Mouse (Mus musculus) midbrain, embryonic 10.5 days (tissue): ENCODE measurements around the gene Slc39a13. TPM values are rescaled to one million over a fixed set of nuclear protein-coding genes. Genes with fewer than 3 reads are reported as not detected.
A peak's percentile ranks its signal among the peaks of the same experiment; 100 is the strongest.

Source experiments
- DNase-seq: peaks from one replicate; pipeline ENCODE4 v3.0.0-alpha.2; 2017; ENCODE audit warnings: low spot score
- H3K27ac ChIP-seq: fragments of 300-500 bp; sonication (generic); replicated peaks from 2 replicates; pipeline ENCODE4 v1.5.1; 2016; ENCODE audit warnings: mild to moderate bottlenecking
- H3K27me3 ChIP-seq: fragments of 300-500 bp; sonication (generic); 2 replicates; pipeline ENCODE4 v1.6.1; 2016; ENCODE audit warnings: low read depth, mild to moderate bottlenecking; ENCODE audit not compliant: poor library complexity, severe bottlenecking
- H3K36me3 ChIP-seq: fragments of 300-500 bp; sonication (generic); 2 replicates; pipeline ENCODE4 v1.6.1; 2016; ENCODE audit warnings: mild to moderate bottlenecking, moderate library complexity
- H3K4me1 ChIP-seq: fragments of 300-500 bp; sonication (generic); 2 replicates; pipeline ENCODE4 v1.6.1; 2016
- H3K4me3 ChIP-seq: fragments of 300-500 bp; sonication (generic); 2 replicates; pipeline ENCODE4 v1.5.1; 2016; ENCODE audit warnings: mild to moderate bottlenecking, moderate library complexity
- H3K9me3 ChIP-seq: fragments of 300-500 bp; sonication (generic); replicated peaks from 2 replicates; pipeline ENCODE4 v1.6.1; 2016; ENCODE audit warnings: mild to moderate bottlenecking
- WGBS: fragments of 180-500 bp; shearing (Covaris S2); methylation state at CpG from one replicate; pipeline ENCODE4 v1.1.7; 2016; 5-methylcytosine and 5-hydroxymethylcytosine counted together
- polyA plus RNA-seq: library from polyadenylated mRNA; unstranded; fragments of >200 nt; fragmentation: Nextera tagmentation; extraction: Ambion mirVana; gene quantifications from 2 replicates; pipeline ENCODE4 v1.2.1, GENCODE M21; 2016

Gene Slc39a13
- polyA plus RNA-seq, 1 experiment from 2014 or later = 20.5 TPM

- H3K9me3 ChIP-seq = no peaks in the 10 kb centered on the region
- WGBS = 81% methylated on average over 6 of the region's 6 CpGs
- no peak for DNase-seq
- no peaks in the 10 kb centered on the region for H3K36me3 ChIP-seq
- no peak overlapping the region for H3K4me3 ChIP-seq
- peaks cover 7% of the 10 kb centered on the region for H3K4me1 ChIP-seq
- peaks cover 1% of the 10 kb centered on the region; the same call in 1 of the 2 replicates for H3K27me3 ChIP-seq
- no peak overlapping the region for H3K27ac ChIP-seq
These were observed 40.2 kb upstream of the Slc39a13 start for GRCm38 (mm10) chr2:91110429-91110828.

- Histone ChIP-seq H3K27ac (no peak overlapping the region), H3K36me3 (no peaks in the 10 kb centered on the region), H3K27me3 (no peaks in the 10 kb centered on the region), H3K9me3 (no peaks in the 10 kb centered on the region), H3K4me3 (no peak overlapping the region), H3K4me1 (peaks cover 2% of the 10 kb centered on the region)
- 91% methylated on average over 5 of the region's 5 CpGs for WGBS
- no peak for DNase-seq
These were observed 39.7 kb upstream of the Slc39a13 start for GRCm38 (mm10) chr2:91109807-91110385.

- 90% methylated on average over 5 of the region's 5 CpGs for WGBS
- H3K27me3 ChIP-seq = no peaks in the 10 kb centered on the region
These were observed 39.0 kb upstream of the Slc39a13 start for GRCm38 (mm10) chr2:91109241-91109640.

GRCm38 (mm10) chr2:91108156-91108555 is 37.9 kb upstream of the Slc39a13 start:
- DNase-seq = no peak
- Histone ChIP-seq H3K27me3 (no peaks in the 10 kb centered on the region), H3K9me3 (no peaks in the 10 kb centered on the region), H3K4me3 (no peak overlapping the region), H3K4me1 (no peaks in the 10 kb centered on the region), H3K27ac (no peak overlapping the region), H3K36me3 (no peaks in the 10 kb centered on the region)
- 85% methylated on average over 3 of the region's 3 CpGs for WGBS

More at GRCm38 (mm10) chr2:91109241-91109640, 39.0 kb upstream of the Slc39a13 start:
- Histone ChIP-seq H3K9me3 (no peaks in the 10 kb centered on the region), H3K36me3 (no peaks in the 10 kb centered on the region), H3K4me1 (no peaks in the 10 kb centered on the region), H3K27ac (no peak overlapping the region), H3K4me3 (no peak overlapping the region)
- DNase-seq = no peak

GRCm38 (mm10) chr2:91101124-91101740 is 31.0 kb upstream of the Slc39a13 start:
- WGBS = 18% methylated on average over 7 of the region's 7 CpGs
- DNase-seq = peak; percentile 87
- H3K9me3 ChIP-seq = no peaks in the 10 kb centered on the region
- no peaks in the 10 kb centered on the region for H3K27me3 ChIP-seq
- H3K36me3 ChIP-seq = no peaks in the 10 kb centered on the region
- no peak overlapping the region for H3K4me3 ChIP-seq
- H3K4me1 ChIP-seq = peaks cover 9% of the 10 kb centered on the region
- H3K27ac ChIP-seq = no peak overlapping the region

GRCm38 (mm10) chr2:91098156-91098555 is 27.9 kb upstream of the Slc39a13 start:
- no peaks in the 10 kb centered on the region for H3K27me3 ChIP-seq
- no peak for DNase-seq
- H3K4me3 ChIP-seq = no peak overlapping the region
- H3K27ac ChIP-seq = no peak overlapping the region
- H3K9me3 ChIP-seq = no peaks in the 10 kb centered on the region
- WGBS = 83% methylated on average over 2 of the region's 2 CpGs
- H3K36me3 ChIP-seq = no peaks in the 10 kb centered on the region
- H3K4me1 ChIP-seq = peaks cover 9% of the 10 kb centered on the region

- Histone ChIP-seq H3K4me1 (peaks cover 9% of the 10 kb centered on the region), H3K36me3 (no peaks in the 10 kb centered on the region), H3K4me3 (no peak overlapping the region), H3K27ac (0 out of 2 replicates have a peak overlapping the region, but pooled peaks have one; percentile 24), H3K9me3 (no peaks in the 10 kb centered on the region), H3K27me3 (no peaks in the 10 kb centered on the region)
- no peak for DNase-seq
- WGBS = 88% methylated on average over 10 of the region's 10 CpGs
These were observed 26.8 kb upstream of the Slc39a13 start for GRCm38 (mm10) chr2:91097015-91097414.

- Histone ChIP-seq H3K4me3 (no peak overlapping the region), H3K27ac (no peak overlapping the region), H3K27me3 (no peaks in the 10 kb centered on the region), H3K36me3 (no peaks in the 10 kb centered on the region), H3K4me1 (peaks cover 9% of the 10 kb centered on the region), H3K9me3 (no peaks in the 10 kb centered on the region)
- WGBS = 68% methylated on average over 14 of the region's 14 CpGs
- DNase-seq = no peak
These were observed 26.3 kb upstream of the Slc39a13 start for GRCm38 (mm10) chr2:91096524-91096923.

- 79% methylated on average over 6 of the region's 6 CpGs for WGBS
- Histone ChIP-seq H3K9me3 (no peaks in the 10 kb centered on the region), H3K36me3 (no peaks in the 10 kb centered on the region), H3K27me3 (no peaks in the 10 kb centered on the region), H3K4me1 (peaks cover 8% of the 10 kb centered on the region), H3K27ac (no peak overlapping the region), H3K4me3 (no peak overlapping the region)
- no peak for DNase-seq
These were observed 20.6 kb upstream of the Slc39a13 start for GRCm38 (mm10) chr2:91090827-91091226.

- whole genome bisulfite sequencing = 83% methylated on average over 6 of the region's 6 CpGs
- Histone ChIP-seq H3K27ac (no peak overlapping the region), H3K9me3 (no peaks in the 10 kb centered on the region), H3K4me1 (peaks cover 9% of the 10 kb centered on the region), H3K36me3 (no peaks in the 10 kb centered on the region), H3K4me3 (no peak overlapping the region), H3K27me3 (no peaks in the 10 kb centered on the region)
- no peak for DNase-seq
These were observed 20.0 kb upstream of the Slc39a13 start for GRCm38 (mm10) chr2:91090208-91090607.

GRCm38 (mm10) chr2:91088987-91089386 is 18.8 kb upstream of the Slc39a13 start:
- H3K4me3 ChIP-seq = no peak overlapping the region
- 85% methylated on average over 9 of the region's 9 CpGs for WGBS
- no peaks in the 10 kb centered on the region for H3K36me3 ChIP-seq
- DNase-seq = no peak
- no peaks in the 10 kb centered on the region for H3K9me3 ChIP-seq
- no peaks in the 10 kb centered on the region for H3K27me3 ChIP-seq
- peaks cover 9% of the 10 kb centered on the region for H3K4me1 ChIP-seq
- H3K27ac ChIP-seq = no peak overlapping the region

- DNase-seq = no peak
- Histone ChIP-seq H3K27ac (no peak overlapping the region), H3K9me3 (no peaks in the 10 kb centered on the region), H3K27me3 (no peaks in the 10 kb centered on the region), H3K4me1 (peaks cover 9% of the 10 kb centered on the region), H3K4me3 (no peak overlapping the region), H3K36me3 (no peaks in the 10 kb centered on the region)
- WGBS = 89% methylated on average over 9 of the region's 9 CpGs
These were observed 17.2 kb upstream of the Slc39a13 start for GRCm38 (mm10) chr2:91087453-91087852.

GRCm38 (mm10) chr2:91086392-91087237 is 16.4 kb upstream of the Slc39a13 start:
- H3K27ac ChIP-seq = peak overlapping the region; percentile 63
- 65% methylated on average over 9 of the region's 9 CpGs for WGBS
- H3K27me3 ChIP-seq = no peaks in the 10 kb centered on the region
- no peaks in the 10 kb centered on the region for H3K36me3 ChIP-seq
- H3K9me3 ChIP-seq = no peaks in the 10 kb centered on the region
- DNase-seq = no peak
- H3K4me1 ChIP-seq = peaks cover 9% of the 10 kb centered on the region
- H3K4me3 ChIP-seq = no peak overlapping the region
